Mouse (Mus musculus): ENCODE measurements around the gene Lrfn2.
A peak's percentile ranks its signal among the peaks of the same experiment; 100 is the strongest.

Lrfn2 gene

GRCm38 (mm10) chr17:49033276-49033675 lies 101.1 kb downstream of the Lrfn2 start:
- DNase-seq (ENCODE audit: low spot score in 2 of 2): no peak

- no peak for DNase-seq (ENCODE audit: low spot score in 2 of 2)
Measured at GRCm38 (mm10) chr17:49033686-49034250, 101.6 kb downstream of the Lrfn2 start.

GRCm38 (mm10) chr17:49035052-49035451 lies 102.9 kb downstream of the Lrfn2 start:
- DNase-seq (ENCODE audit: low spot score in 2 of 2): no peak

GRCm38 (mm10) chr17:49037163-49037950 lies 105.2 kb downstream of the Lrfn2 start:
- no peak for DNase-seq (ENCODE audit: low spot score in 2 of 2)

- DNase-seq (ENCODE audit: low spot score in 2 of 2): no peak
Measured at GRCm38 (mm10) chr17:49043806-49044640, 111.8 kb downstream of the Lrfn2 start.

- no peak for DNase-seq (ENCODE audit: low spot score in 2 of 2)
Measured at GRCm38 (mm10) chr17:49047921-49048320, 115.7 kb downstream of the Lrfn2 start.

- DNase-seq (ENCODE audit: low spot score in 2 of 2): no peak
Measured at GRCm38 (mm10) chr17:49051231-49051630, 119.1 kb downstream of the Lrfn2 start.

- DNase-seq (ENCODE audit: low spot score in 2 of 2): peak in 1 of 2 experiments; percentile 42
Measured at GRCm38 (mm10) chr17:49061141-49061540, 129.0 kb downstream of the Lrfn2 start.

- no peak for DNase-seq (ENCODE audit: low spot score in 2 of 2)
Measured at GRCm38 (mm10) chr17:49063789-49064188, 131.6 kb downstream of the Lrfn2 start.

- peak; percentile 50 to 60 for DNase-seq (ENCODE audit: low spot score in 2 of 2)
Measured at GRCm38 (mm10) chr17:49064526-49064925, 132.3 kb downstream of the Lrfn2 start.

GRCm38 (mm10) chr17:49065050-49065449 lies 132.9 kb downstream of the Lrfn2 start:
- no peak for DNase-seq (ENCODE audit: low spot score in 2 of 2)

GRCm38 (mm10) chr17:49066748-49067147 lies 134.6 kb downstream of the Lrfn2 start:
- DNase-seq (ENCODE audit: low spot score in 2 of 2): no peak

GRCm38 (mm10) chr17:49078168-49078567 lies 146.0 kb downstream of the Lrfn2 start:
- no peak for DNase-seq (ENCODE audit: low spot score in 2 of 2)

- DNase-seq (ENCODE audit: low spot score in 2 of 2): no peak
Measured at GRCm38 (mm10) chr17:49079647-49080046, 147.5 kb downstream of the Lrfn2 start.

GRCm38 (mm10) chr17:49083594-49084380 lies 151.6 kb downstream of the Lrfn2 start:
- peak; percentile 85 to 89 for DNase-seq (ENCODE audit: low spot score in 2 of 2)

GRCm38 (mm10) chr17:49085111-49085510 lies 152.9 kb downstream of the Lrfn2 start:
- peak; percentile 56 to 77 for DNase-seq (ENCODE audit: low spot score in 2 of 2)

GRCm38 (mm10) chr17:49096781-49097544 lies 164.8 kb downstream of the Lrfn2 start:
- DNase-seq (ENCODE audit: low spot score in 2 of 2): no peak

- DNase-seq (ENCODE audit: low spot score in 2 of 2): no peak
Measured at GRCm38 (mm10) chr17:49111399-49111798, 179.2 kb downstream of the Lrfn2 start.

GRCm38 (mm10) chr17:49111911-49112310 lies 179.7 kb downstream of the Lrfn2 start:
- DNase-seq (ENCODE audit: low spot score in 2 of 2): peak; percentile 22 to 37

GRCm38 (mm10) chr17:49113336-49113735 lies 181.2 kb downstream of the Lrfn2 start:
- DNase-seq (ENCODE audit: low spot score in 2 of 2): no peak

- no peak for DNase-seq (ENCODE audit: low spot score in 2 of 2)
Measured at GRCm38 (mm10) chr17:49124166-49124565, 192.0 kb downstream of the Lrfn2 start.
